Mouse (Mus musculus) neural tube, embryonic 12.5 days (tissue): ENCODE measurements around the gene Emilin2. TPM values are rescaled to one million over a fixed set of nuclear protein-coding genes. Genes with fewer than 3 reads are reported as not detected.

Source experiments
- ATAC-seq: fragments of 200-750 bp; cut with Nextera tagmentation; 2 replicates; pipeline ENCODE4 v1.8.0; 2017; ENCODE audit warnings: low read depth, mild to moderate bottlenecking, moderate TSS enrichment, moderate library complexity; ENCODE audit not compliant: low FRiP score
- H3K27ac ChIP-seq: fragments of 300-500 bp; sonication (generic); 2 replicates; pipeline ENCODE4 v1.5.1; 2016
- H3K27me3 ChIP-seq: fragments of 300-500 bp; sonication (generic); replicated peaks from 2 replicates; pipeline ENCODE4 v1.6.1; 2016; ENCODE audit warnings: mild to moderate bottlenecking
- H3K36me3 ChIP-seq: fragments of 300-500 bp; sonication (generic); 2 replicates; pipeline ENCODE4 v1.6.1; 2016; ENCODE audit warnings: mild to moderate bottlenecking
- H3K4me1 ChIP-seq: fragments of 300-500 bp; sonication (generic); 2 replicates; pipeline ENCODE4 v1.6.1; 2016
- H3K4me2 ChIP-seq: fragments of 300-500 bp; sonication (generic); replicated peaks from 2 replicates; pipeline ENCODE4 v1.6.1; 2016; ENCODE audit warnings: mild to moderate bottlenecking
- H3K4me3 ChIP-seq: fragments of 300-500 bp; sonication (generic); 2 replicates; pipeline ENCODE4 v1.5.1; 2016
- H3K9ac ChIP-seq: fragments of 300-500 bp; sonication (generic); 2 replicates; pipeline ENCODE4 v1.6.1; 2016; ENCODE audit warnings: mild to moderate bottlenecking
- H3K9me3 ChIP-seq: fragments of 300-500 bp; sonication (generic); 2 replicates; pipeline ENCODE4 v1.6.1; 2016; ENCODE audit warnings: mild to moderate bottlenecking
- WGBS: fragments of 180-500 bp; shearing (Covaris S2); methylation state at CpG from one replicate; pipeline ENCODE4 v1.1.7; 2016; 5-methylcytosine and 5-hydroxymethylcytosine counted together
- polyA plus RNA-seq: library from polyadenylated mRNA; unstranded; fragments of >200 nt; fragmentation: Nextera tagmentation; extraction: Ambion mirVana; gene quantifications from 2 replicates; pipeline ENCODE4 v1.2.1, GENCODE M21; 2016

Gene Emilin2
- polyA plus RNA-seq, 1 experiment from 2014 or later, result 7.1 TPM

GRCm38 (mm10) chr17:71217111-71217685 is 94.6 kb downstream of the Emilin2 start:
- H3K4me3 ChIP-seq, result no peak overlapping the region
- ATAC-seq, result no peak
- H3K27me3 ChIP-seq, result no peaks in the 10 kb centered on the region
- H3K36me3 ChIP-seq, result peaks cover 10% of the 10 kb centered on the region
- no peak overlapping the region for H3K27ac ChIP-seq
- WGBS, result 93% methylated on average over 5 of the region's 5 CpGs
- H3K4me1 ChIP-seq, result no peaks in the 10 kb centered on the region
- no peaks in the 10 kb centered on the region for H3K9me3 ChIP-seq
- no peak overlapping the region for H3K9ac ChIP-seq
- H3K4me2 ChIP-seq, result no peak overlapping the region

GRCm38 (mm10) chr17:71216263-71216662 is 95.5 kb downstream of the Emilin2 start:
- H3K4me1 ChIP-seq, result 0 out of 2 replicates have a peak, but pooled peaks cover 5% of the 10 kb centered on the region
- no peak overlapping the region for H3K4me3 ChIP-seq
- peaks cover 10% of the 10 kb centered on the region for H3K36me3 ChIP-seq
- H3K27ac ChIP-seq, result no peak overlapping the region
- H3K27me3 ChIP-seq, result no peaks in the 10 kb centered on the region
- ATAC-seq, result no peak
- no peak overlapping the region for H3K9ac ChIP-seq
- H3K9me3 ChIP-seq, result no peaks in the 10 kb centered on the region
- WGBS, result 90% methylated on average over 2 of the region's 2 CpGs
- H3K4me2 ChIP-seq, result no peak overlapping the region

- no peak overlapping the region for H3K9ac ChIP-seq
- peaks cover 10% of the 10 kb centered on the region for H3K36me3 ChIP-seq
- 0 out of 2 replicates have a peak, but pooled peaks cover 5% of the 10 kb centered on the region for H3K4me1 ChIP-seq
- WGBS, result 77% methylated on average over 2 of the region's 2 CpGs
- ATAC-seq, result no peak
- H3K4me2 ChIP-seq, result no peak overlapping the region
- H3K4me3 ChIP-seq, result no peak overlapping the region
- H3K27ac ChIP-seq, result no peak overlapping the region
- no peaks in the 10 kb centered on the region for H3K9me3 ChIP-seq
- no peaks in the 10 kb centered on the region for H3K27me3 ChIP-seq
Observed at GRCm38 (mm10) chr17:71215241-71215839, 96.4 kb downstream of the Emilin2 start.

GRCm38 (mm10) chr17:71214514-71215240 is 97.1 kb downstream of the Emilin2 start:
- Histone ChIP-seq H3K9me3 (no peaks in the 10 kb centered on the region), H3K4me2 (no peak overlapping the region), H3K9ac (no peak overlapping the region), H3K27ac (no peak overlapping the region), H3K27me3 (no peaks in the 10 kb centered on the region), H3K4me1 (0 out of 2 replicates have a peak, but pooled peaks cover 5% of the 10 kb centered on the region), H3K36me3 (peaks cover 10% of the 10 kb centered on the region), H3K4me3 (no peak overlapping the region)
- WGBS, result 84% methylated on average over 17 of the region's 17 CpGs
- no peak for ATAC-seq

- WGBS, result 84% methylated on average over 1 of the region's 1 CpGs
- Histone ChIP-seq H3K9me3 (no peaks in the 10 kb centered on the region), H3K4me2 (no peak overlapping the region), H3K9ac (no peak overlapping the region), H3K36me3 (peaks cover 10% of the 10 kb centered on the region), H3K4me1 (0 out of 2 replicates have a peak, but pooled peaks cover 5% of the 10 kb centered on the region), H3K27ac (no peak overlapping the region), H3K27me3 (no peaks in the 10 kb centered on the region), H3K4me3 (no peak overlapping the region)
- no peak for ATAC-seq
Observed at GRCm38 (mm10) chr17:71213666-71214065, 98.1 kb downstream of the Emilin2 start.

- H3K27ac ChIP-seq, result no peak overlapping the region
- H3K9ac ChIP-seq, result no peak overlapping the region
- H3K36me3 ChIP-seq, result peaks cover under 1% of the 10 kb centered on the region
- 0 out of 2 replicates have a peak, but pooled peaks have one; percentile 7 for ATAC-seq
- H3K27me3 ChIP-seq, result no peaks in the 10 kb centered on the region
- H3K4me1 ChIP-seq, result 0 out of 2 replicates have a peak, but pooled peaks cover 5% of the 10 kb centered on the region
- WGBS, result 69% methylated on average over 6 of the region's 6 CpGs
- H3K4me2 ChIP-seq, result no peak overlapping the region
- H3K4me3 ChIP-seq, result no peak overlapping the region
- no peaks in the 10 kb centered on the region for H3K9me3 ChIP-seq
Observed at GRCm38 (mm10) chr17:71211962-71212646, 99.7 kb downstream of the Emilin2 start.

GRCm38 (mm10) chr17:71209936-71210335 is 101.8 kb downstream of the Emilin2 start:
- 94% methylated on average over 3 of the region's 3 CpGs for WGBS
- Histone ChIP-seq H3K9ac (no peak overlapping the region), H3K36me3 (no peaks in the 10 kb centered on the region), H3K4me3 (no peak overlapping the region), H3K27me3 (no peaks in the 10 kb centered on the region), H3K4me1 (0 out of 2 replicates have a peak, but pooled peaks cover 5% of the 10 kb centered on the region), H3K9me3 (no peaks in the 10 kb centered on the region), H3K27ac (no peak overlapping the region), H3K4me2 (no peak overlapping the region)
- ATAC-seq, result no peak

GRCm38 (mm10) chr17:71208921-71209320 is 102.9 kb downstream of the Emilin2 start:
- no peaks in the 10 kb centered on the region for H3K36me3 ChIP-seq
- H3K27me3 ChIP-seq, result no peaks in the 10 kb centered on the region

GRCm38 (mm10) chr17:71208376-71208775 is 103.4 kb downstream of the Emilin2 start:
- no peak overlapping the region for H3K4me2 ChIP-seq
- ATAC-seq, result no peak

More at GRCm38 (mm10) chr17:71208921-71209320, 102.9 kb downstream of the Emilin2 start:
- whole genome bisulfite sequencing, result 88% methylated on average over 1 of the region's 1 CpGs
- Histone ChIP-seq H3K9me3 (no peaks in the 10 kb centered on the region), H3K27ac (no peak overlapping the region), H3K9ac (no peak overlapping the region), H3K4me2 (no peak overlapping the region), H3K4me1 (0 out of 2 replicates have a peak, but pooled peaks cover 5% of the 10 kb centered on the region), H3K4me3 (no peak overlapping the region)
- no peak for ATAC-seq

GRCm38 (mm10) chr17:71207268-71207667 is 104.5 kb downstream of the Emilin2 start:
- no peak overlapping the region for H3K9ac ChIP-seq
- H3K27ac ChIP-seq, result no peak overlapping the region
- no peak overlapping the region for H3K4me3 ChIP-seq
- ATAC-seq, result no peak
- peaks cover 5% of the 10 kb centered on the region; the same call in 1 of the 2 replicates for H3K4me1 ChIP-seq
- H3K4me2 ChIP-seq, result no peak overlapping the region
- 96% methylated on average over 3 of the region's 3 CpGs for WGBS
- H3K36me3 ChIP-seq, result no peaks in the 10 kb centered on the region
- H3K27me3 ChIP-seq, result no peaks in the 10 kb centered on the region
- no peaks in the 10 kb centered on the region for H3K9me3 ChIP-seq

More at GRCm38 (mm10) chr17:71208376-71208775, 103.4 kb downstream of the Emilin2 start:
- H3K9ac ChIP-seq, result no peak overlapping the region
- no peaks in the 10 kb centered on the region for H3K36me3 ChIP-seq
- H3K27ac ChIP-seq, result no peak overlapping the region
- 0 out of 2 replicates have a peak, but pooled peaks cover 5% of the 10 kb centered on the region for H3K4me1 ChIP-seq
- no peaks in the 10 kb centered on the region for H3K27me3 ChIP-seq
- no peaks in the 10 kb centered on the region for H3K9me3 ChIP-seq
- no peak overlapping the region for H3K4me3 ChIP-seq
- 90% methylated on average over 1 of the region's 1 CpGs for WGBS

- Histone ChIP-seq H3K9ac (no peak overlapping the region), H3K9me3 (no peaks in the 10 kb centered on the region), H3K27me3 (no peaks in the 10 kb centered on the region), H3K27ac (no peak overlapping the region), H3K4me1 (no peaks in the 10 kb centered on the region; the same call in 1 of the 2 replicates), H3K36me3 (no peaks in the 10 kb centered on the region), H3K4me3 (no peak overlapping the region), H3K4me2 (no peak overlapping the region)
- no peak for ATAC-seq
- 86% methylated on average over 12 of the region's 12 CpGs for WGBS
Observed at GRCm38 (mm10) chr17:71206136-71206893, 105.5 kb downstream of the Emilin2 start.
